ENCODE assay signal across 7 mouse cellular contexts in genomic region chr9:8043044-8043387, GRCm38 (mm10). TPM values are rescaled to one million over a fixed set of nuclear protein-coding genes. Genes with fewer than 3 reads are reported as not detected.
DNase-seq lines count a peak whose midpoint lies in the region; ATAC-seq and TF ChIP-seq lines count a peak whose summit lies in the region.

No protein-coding gene starts in this region.

- no peak for TF ChIP-seq CTCF in liver, adult 2 months (IDR thresholded peaks at IDR 0.05; ENCODE audit: low read depth, low read length)
- no peak for TF ChIP-seq CTCF in olfactory bulb, adult 2 months (IDR thresholded peaks at IDR 0.05; ENCODE audit: insufficient read depth, low read depth, low read length)
- no peak for TF ChIP-seq CTCF in thymus, adult 2 months (IDR thresholded peaks at IDR 0.05; ENCODE audit: borderline replicate concordance, control insufficient read depth, extremely low read depth, insufficient read depth, low read length, poor library complexity)

- peak; percentile 61 for ATAC-seq in forebrain, embryonic 12.5 days (ENCODE audit: low FRiP score)
- ATAC-seq in limb, embryonic 13.5 days (ENCODE audit: low FRiP score, low read depth) = peak; percentile 22; the same call in 1 of the 2 replicates

- WGBS in liver, adult 2 months = 36% methylated on average over 5 of the region's 5 CpGs
- WGBS in forebrain, embryonic 12.5 days = 15% methylated on average over 5 of the region's 5 CpGs
- 13% methylated on average over 5 of the region's 5 CpGs for WGBS in limb, embryonic 13.5 days
- 9% methylated on average over 5 of the region's 5 CpGs for WGBS in olfactory bulb, adult 2 months
- WGBS in thymus, adult 2 months = 6% methylated on average over 5 of the region's 5 CpGs

- DNase-seq in liver, adult 2 months (ENCODE audit: extremely low read depth, low read depth, low spot score) = no peak
- DNase-seq in liver = no peak
- no peak for DNase-seq in thymus, adult 2 months
- DNase-seq in gastrocnemius, postnatal 4 days (ENCODE audit: low spot score in 2 of 2) = no peak

- TF ChIP-seq POLR2A in liver, adult 2 months (IDR thresholded peaks at IDR 0.05; ENCODE audit: extremely low read depth, insufficient read depth, low read length) = no peak
- no peak for TF ChIP-seq POLR2A in olfactory bulb, adult 2 months (IDR thresholded peaks at IDR 0.05; ENCODE audit: insufficient read depth, low read depth, low read length)
- TF ChIP-seq POLR2A in thymus, adult 2 months (IDR thresholded peaks at IDR 0.05; ENCODE audit: control insufficient read depth, extremely low read depth, insufficient read depth, low read length, poor library complexity) = no peak

- no peaks in the 10 kb centered on the region for H3K79me2 ChIP-seq in liver, adult 2 months (ENCODE audit: control insufficient read depth, insufficient read depth, low read length)

- 0 out of 2 replicates have a peak, but pooled peaks cover 1% of the 10 kb centered on the region for H3K4me1 ChIP-seq in liver, adult 2 months (ENCODE audit: control insufficient read depth, insufficient read depth, low read length)
- H3K4me1 ChIP-seq in forebrain, embryonic 12.5 days = peaks cover 11% of the 10 kb centered on the region
- H3K4me1 ChIP-seq in limb, embryonic 13.5 days = peaks cover 14% of the 10 kb centered on the region
- no peaks in the 10 kb centered on the region for H3K4me1 ChIP-seq in olfactory bulb, adult 2 months (ENCODE audit: control insufficient read depth, insufficient read depth, low read length)
- no peaks in the 10 kb centered on the region; the same call in 1 of the 2 replicates for H3K4me1 ChIP-seq in thymus, adult 2 months (replicated peaks; ENCODE audit: control insufficient read depth, insufficient read depth, low read length)

- no peaks in the 10 kb centered on the region for H3K27me3 ChIP-seq in liver, adult 2 months (ENCODE audit: control insufficient read depth, insufficient read depth, low read length)
- H3K27me3 ChIP-seq in forebrain, embryonic 12.5 days = no peaks in the 10 kb centered on the region
- no peaks in the 10 kb centered on the region for H3K27me3 ChIP-seq in limb, embryonic 13.5 days
- no peaks in the 10 kb centered on the region for H3K27me3 ChIP-seq in thymus, adult 2 months (ENCODE audit: control insufficient read depth, insufficient read depth, low read length)

- 0 out of 2 replicates have a peak overlapping the region, but pooled peaks have one; percentile 34 for H3K9ac ChIP-seq in liver, adult 2 months (ENCODE audit: low read depth, low read length)
- 0 out of 2 replicates have a peak overlapping the region, but pooled peaks have one; percentile 76 for H3K9ac ChIP-seq in forebrain, embryonic 12.5 days
- H3K9ac ChIP-seq in limb, embryonic 13.5 days = 0 out of 2 replicates have a peak overlapping the region, but pooled peaks have one; percentile 43

- peak overlapping the region; percentile 92; the same call in 1 of the 2 replicates for H3K4me3 ChIP-seq in liver, adult 2 months (ENCODE audit: insufficient read depth, low read depth, low read length)
- peak overlapping the region; percentile 70 for H3K4me3 ChIP-seq in forebrain, embryonic 12.5 days (replicated peaks)
- peak overlapping the region; percentile 74 for H3K4me3 ChIP-seq in limb, embryonic 13.5 days
- no peak overlapping the region; the same call in 1 of the 2 replicates for H3K4me3 ChIP-seq in olfactory bulb, adult 2 months (ENCODE audit: insufficient read depth, low read depth, low read length)
- H3K4me3 ChIP-seq in thymus, adult 2 months (ENCODE audit: control insufficient read depth, insufficient read depth, low read length) = no peak overlapping the region

- H3K4me2 ChIP-seq in forebrain, embryonic 12.5 days = peak overlapping the region; percentile 71
- H3K4me2 ChIP-seq in limb, embryonic 13.5 days (replicated peaks) = peak overlapping the region; percentile 70

- H3K27ac ChIP-seq in liver, adult 2 months (replicated peaks; ENCODE audit: insufficient read depth, low read depth, low read length) = no peak overlapping the region
- peak overlapping the region; percentile 63; the same call in 1 of the 2 replicates for H3K27ac ChIP-seq in forebrain, embryonic 12.5 days
- H3K27ac ChIP-seq in limb, embryonic 13.5 days = peak overlapping the region; percentile 73; the same call in 1 of the 2 replicates
- H3K27ac ChIP-seq in olfactory bulb, adult 2 months (ENCODE audit: insufficient read depth, low read depth, low read length) = 0 out of 2 replicates have a peak overlapping the region, but pooled peaks have one; percentile 28
- H3K27ac ChIP-seq in thymus, adult 2 months (ENCODE audit: control insufficient read depth, insufficient read depth, low read length) = no peak overlapping the region

- H3K36me3 ChIP-seq in liver, adult 2 months (ENCODE audit: control insufficient read depth, insufficient read depth, low read length) = no peaks in the 10 kb centered on the region
- no peaks in the 10 kb centered on the region for H3K36me3 ChIP-seq in forebrain, embryonic 12.5 days (replicated peaks)
- no peaks in the 10 kb centered on the region for H3K36me3 ChIP-seq in limb, embryonic 13.5 days
- no peaks in the 10 kb centered on the region for H3K36me3 ChIP-seq in thymus, adult 2 months (ENCODE audit: control insufficient read depth, insufficient read depth, low read length)

- no peaks in the 10 kb centered on the region for H3K9me3 ChIP-seq in forebrain, embryonic 12.5 days
- no peaks in the 10 kb centered on the region for H3K9me3 ChIP-seq in limb, embryonic 13.5 days

RNA-seq across cellular contexts. Expression of gene Cfap300, which starts 0.4 kb away (rescaled TPM):
- total RNA-seq in liver, adult 2 months (2014; rRNA removed) = 0.34 and 0.74 TPM in 2 replicates
- 0.17 and 0.20 TPM in 2 replicates for polyA plus RNA-seq in liver, adult 2 months (2012; rRNA removed)
- polyA plus RNA-seq in forebrain, embryonic 12.5 days (2016; fragmentation: Nextera tagmentation; extraction: Ambion mirVana) = 16.5 and 18.6 TPM in 2 replicates
- 14.5 and 14.9 TPM in 2 replicates for polyA plus RNA-seq in limb, embryonic 13.5 days (2015; fragmentation: Nextera tagmentation; extraction: Ambion mirVana)
- not detected in 2 replicates for polyA plus RNA-seq in olfactory bulb, adult 2 months (2012; ENCODE audit: insufficient read depth, insufficient read length, low replicate concordance, missing spikeins)
- polyA plus RNA-seq in thymus, adult 2 months (2012; rRNA removed) = 0.62 and 0.93 TPM in 2 replicates
- 1 to 10 TPM; 3.1 to 4.5 TPM for total RNA-seq in gastrocnemius, postnatal 4 days (2021)

RNA-seq across cellular contexts. Expression of gene Yap1, which starts 38.6 kb away (rescaled TPM):
- 21.6 and 27.3 TPM in 2 replicates for total RNA-seq in liver, adult 2 months (2014; rRNA removed)
- 27.9 and 32.0 TPM in 2 replicates for polyA plus RNA-seq in liver, adult 2 months (2012; rRNA removed)
- 29.3 and 31.6 TPM in 2 replicates for polyA plus RNA-seq in forebrain, embryonic 12.5 days (2016; fragmentation: Nextera tagmentation; extraction: Ambion mirVana)
- 47.5 and 48.1 TPM in 2 replicates for polyA plus RNA-seq in limb, embryonic 13.5 days (2015; fragmentation: Nextera tagmentation; extraction: Ambion mirVana)
- not detected in 2 replicates for polyA plus RNA-seq in olfactory bulb, adult 2 months (2012; ENCODE audit: insufficient read depth, insufficient read length, low replicate concordance, missing spikeins)
- polyA plus RNA-seq in thymus, adult 2 months (2012; rRNA removed) = 13.3 and 14.4 TPM in 2 replicates
- 100 to 1,000 TPM; 108 to 111 TPM for total RNA-seq in gastrocnemius, postnatal 4 days (2021)

Comparison
In these comparisons a context has a peak if more than half of its experiments do, and no peak if none do; other contexts are left out.
1. H3K27ac ChIP-seq: peak in forebrain, embryonic 12.5 days (single experiment), limb, embryonic 13.5 days (single experiment) and olfactory bulb, adult 2 months (single experiment); none in liver, adult 2 months (single experiment) and thymus, adult 2 months (single experiment).
2. H3K4me3 ChIP-seq: peak in liver, adult 2 months (single experiment), forebrain, embryonic 12.5 days (single experiment) and limb, embryonic 13.5 days (single experiment); none in olfactory bulb, adult 2 months (single experiment) and thymus, adult 2 months (single experiment).
3. RNA of gene Yap1, which starts 38.6 kb away (polyA plus RNA-seq): 47.5 to 48.1 TPM in limb, embryonic 13.5 days, 29.3 to 31.6 TPM in forebrain, embryonic 12.5 days, 27.9 to 32.0 TPM in liver, adult 2 months and 13.3 to 14.4 TPM in thymus, adult 2 months; not detected in olfactory bulb, adult 2 months; every median in the first group is over 10 times any median in the second.
4. Peak in every context shown above with its lines, with median percentiles within 50 percentile points of each other: H3K9ac ChIP-seq.